Mouse (Mus musculus): ENCODE results near the gene Ifna6.

Ifna6 gene

DNA sequence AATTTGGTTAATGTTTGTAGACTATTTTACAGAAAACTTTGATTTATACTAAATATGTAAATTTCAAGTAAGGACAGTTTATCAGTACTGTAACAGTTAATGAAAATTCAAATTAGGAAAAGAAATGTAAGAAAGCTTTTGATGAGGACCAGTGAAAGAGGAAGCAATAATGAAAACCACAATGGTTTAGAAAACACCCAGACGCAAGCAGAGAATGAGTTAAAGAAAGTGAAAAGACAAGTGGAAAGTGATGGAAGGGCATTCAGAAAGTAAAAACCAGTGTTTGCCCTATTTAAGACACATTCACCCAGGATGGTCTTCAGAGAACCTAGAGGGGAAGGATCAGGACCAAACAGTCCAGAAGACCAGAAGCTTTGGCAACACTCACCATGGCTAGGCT is 22.5 kb downstream of the Ifna6 start, which contains the start of gene Ifna1:
Gene Ifna1, plus strand, starts transcription at position 390 of the 400 bp plus-strand sequence.
- DNase-seq, result no peak

- no peak for DNase-seq
These were observed 24.0 kb downstream of the Ifna6 start for GRCm38 (mm10) chr4:88851026-88851763.

DNA sequence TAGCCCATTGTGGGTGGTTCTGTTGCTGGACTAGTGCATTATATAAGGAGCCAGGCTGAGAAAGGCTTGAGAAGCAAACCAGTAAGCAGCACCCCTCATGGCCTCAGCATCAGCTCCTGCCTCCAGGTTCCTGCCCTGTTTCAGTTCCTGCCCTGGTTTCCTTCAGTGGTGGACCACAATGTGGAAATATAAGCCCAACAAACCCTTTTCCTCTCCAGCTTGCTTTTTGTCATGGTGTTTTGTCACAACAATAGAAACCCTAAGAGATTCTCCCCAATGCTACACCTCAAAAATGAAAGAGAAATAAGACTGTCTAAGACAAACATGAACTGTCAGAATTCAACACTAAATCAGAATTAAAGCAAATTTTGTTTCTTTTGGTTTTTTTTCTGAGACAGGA is 32.0 kb downstream of the Ifna6 start:
- DNase-seq, result no peak

DNA sequence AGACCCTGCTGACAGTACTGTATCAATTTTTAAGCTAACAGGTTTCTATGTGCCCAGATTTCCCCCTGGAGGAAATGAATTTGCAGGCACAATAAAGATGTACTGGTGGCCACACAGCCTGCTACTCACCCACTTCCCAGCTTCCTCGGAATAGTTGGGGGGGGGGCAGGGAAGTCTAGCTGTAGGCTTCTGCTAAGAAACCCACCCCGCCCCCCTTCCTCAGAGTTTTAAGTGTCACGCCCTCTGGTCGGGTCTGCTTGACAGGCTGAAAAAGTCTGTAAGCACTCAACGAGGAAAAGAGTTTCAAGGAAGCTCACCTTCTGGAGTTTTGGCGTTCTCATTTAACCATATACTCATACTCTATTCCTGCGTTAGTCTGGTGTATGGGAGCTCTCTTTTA is 36.1 kb downstream of the Ifna6 start:
- no peak for DNase-seq

DNA sequence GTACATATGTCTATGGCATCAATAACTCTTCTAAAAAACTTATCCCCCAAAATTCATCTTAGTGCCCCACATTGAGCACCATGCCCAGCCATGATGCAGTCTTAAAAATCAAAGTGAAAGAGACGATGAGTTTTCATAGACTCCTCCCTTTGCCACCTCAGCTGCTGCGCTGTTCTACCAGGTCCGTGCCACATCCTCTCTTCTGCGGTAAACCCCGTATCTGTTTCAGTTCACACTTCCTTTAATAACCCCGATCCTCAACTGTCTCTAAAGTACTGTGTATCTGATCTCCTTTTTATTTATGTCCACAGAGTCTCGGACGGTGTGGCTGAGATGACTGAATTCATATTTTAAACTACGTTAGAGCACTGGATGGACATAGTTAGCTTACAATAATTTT is 37.4 kb downstream of the Ifna6 start:
- no peak for DNase-seq

DNA sequence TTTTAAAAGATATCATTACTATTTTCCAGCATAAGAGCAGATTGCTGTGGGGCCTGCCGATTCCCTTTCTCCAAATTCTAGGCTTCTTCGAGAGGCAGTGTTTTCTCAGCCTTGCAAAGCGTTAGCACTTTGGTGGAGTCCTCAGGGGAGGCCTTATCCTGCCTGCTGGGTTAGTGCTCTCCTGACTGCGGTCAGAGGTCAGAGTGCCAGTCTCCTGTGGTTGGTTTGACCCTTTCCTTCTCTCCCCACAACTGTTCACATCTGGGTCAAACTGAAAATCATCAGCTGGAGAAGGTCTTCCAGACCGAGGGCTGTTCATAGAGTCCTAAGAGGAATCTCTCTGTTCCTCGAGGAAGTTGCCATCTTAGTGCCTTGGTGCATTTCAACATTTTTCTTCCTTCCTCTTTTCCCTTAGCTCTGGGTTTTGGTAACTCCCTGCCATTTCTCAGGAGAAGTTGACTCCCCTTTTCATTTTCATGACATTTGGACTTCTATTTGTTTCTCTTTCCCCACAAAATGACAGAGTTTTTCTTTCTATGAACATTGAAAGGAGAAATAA is 37.9 kb downstream of the Ifna6 start:
- DNase-seq, result no peak

DNA sequence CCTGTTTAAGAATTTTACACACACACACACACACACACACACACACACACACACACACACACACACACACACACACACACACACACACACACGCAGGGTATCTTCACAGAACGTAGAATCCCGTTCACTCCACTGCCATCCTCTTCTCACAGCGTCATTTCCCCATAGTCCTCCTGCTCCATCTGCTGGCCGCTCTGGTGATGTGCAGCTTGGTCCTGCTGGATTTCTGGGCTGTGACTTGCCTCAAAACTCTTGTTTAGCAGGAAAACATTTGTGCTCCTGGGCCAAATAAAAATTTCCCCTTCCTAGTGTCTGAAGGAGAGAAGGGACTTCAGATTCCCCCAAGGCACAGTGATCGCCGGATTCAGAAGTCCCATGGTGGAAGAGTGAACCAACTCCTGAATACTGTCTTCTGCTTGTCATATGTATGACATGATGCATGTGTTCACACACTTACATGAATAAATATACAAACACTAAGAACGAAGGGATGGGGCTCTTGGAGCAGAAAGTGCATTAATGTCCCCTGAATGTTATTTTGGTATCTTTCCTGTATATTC is 40.2 kb downstream of the Ifna6 start:
- peak; percentile 75 for DNase-seq

- peak; percentile 6 for DNase-seq
These were observed 41.0 kb downstream of the Ifna6 start for GRCm38 (mm10) chr4:88867926-88868911.

GRCm38 (mm10) chr4:88872691-88873090 is 45.5 kb downstream of the Ifna6 start:
- no peak for DNase-seq

- DNase-seq, result no peak
These were observed 48.3 kb downstream of the Ifna6 start for GRCm38 (mm10) chr4:88875435-88876095.

GRCm38 (mm10) chr4:88876520-88876919 is 49.3 kb downstream of the Ifna6 start:
- DNase-seq, result no peak

Data from right cerebral cortex, postnatal 14 days (tissue).